Mouse (Mus musculus): ENCODE measurements around the gene Sumo2.

GRCm38 (mm10) chr11:115478296-115478938, 57.7 kb downstream of the Sumo2 start:
- TF ChIP-seq CTCF (IDR thresholded peaks at IDR 0.05; ENCODE audit: insufficient read depth, low read depth, low read length) (no peak), POLR2A (IDR thresholded peaks at IDR 0.05; ENCODE audit: insufficient read depth, low read depth, low read length) (no peak)

Measured in olfactory bulb, adult 2 months (tissue).